Mouse (Mus musculus): ENCODE measurements at regions not wholly inside any gene's neighbourhood (a gene's known extent, or its start where the extent isn't known, plus 50 kb on each side); places are given as distances from the start of the nearest gene placed in this dataset.

GRCm38 (mm10) chr12:91929386-91930054 lies 80.6 kb upstream of the Sel1l start:
- H3K4me2 ChIP-seq (replicated peaks) = no peak overlapping the region
- H3K27me3 ChIP-seq (ENCODE audit: control insufficient read depth, insufficient read depth, low read length) = no peaks in the 10 kb centered on the region
- H3K27ac ChIP-seq = no peak overlapping the region
- H3K9ac ChIP-seq = no peak overlapping the region
- no peaks in the 10 kb centered on the region for H3K36me3 ChIP-seq (replicated peaks; ENCODE audit: control insufficient read depth, insufficient read depth)
- no peaks in the 10 kb centered on the region for H3K9me3 ChIP-seq (ENCODE audit: control insufficient read depth, low read length)
- H3K4me1 ChIP-seq (replicated peaks; ENCODE audit: control insufficient read depth, insufficient read depth, low read length) = no peaks in the 10 kb centered on the region
- DNase-seq (ENCODE audit: low spot score) (no peak), ATAC-seq (ENCODE audit: low FRiP score) (no peak)
- 76% methylated on average over 7 of the region's 7 CpGs for WGBS
- no peak overlapping the region for H3K4me3 ChIP-seq (replicated peaks; ENCODE audit: low read length)

- ATAC-seq (ENCODE audit: low FRiP score) = no peak
- 73% methylated on average over 6 of the region's 6 CpGs for WGBS
- Histone ChIP-seq H3K4me1 (replicated peaks; ENCODE audit: control insufficient read depth, insufficient read depth, low read length) (no peaks in the 10 kb centered on the region), H3K9ac (no peak overlapping the region), H3K36me3 (replicated peaks; ENCODE audit: control insufficient read depth, insufficient read depth) (no peaks in the 10 kb centered on the region), H3K9me3 (ENCODE audit: control insufficient read depth, low read length) (no peaks in the 10 kb centered on the region), H3K4me3 (replicated peaks; ENCODE audit: low read length) (no peak overlapping the region), H3K27ac (no peak overlapping the region), H3K4me2 (replicated peaks) (no peak overlapping the region), H3K27me3 (ENCODE audit: control insufficient read depth, insufficient read depth, low read length) (no peaks in the 10 kb centered on the region)
- DNase-seq (ENCODE audit: low spot score) = no peak
Measured at GRCm38 (mm10) chr12:91927576-91927975, 78.6 kb upstream of the Sel1l start.

GRCm38 (mm10) chr12:91915486-91915885 lies 66.5 kb upstream of the Sel1l start:
- WGBS = 79% methylated on average over 3 of the region's 3 CpGs
- H3K9me3 ChIP-seq (ENCODE audit: control insufficient read depth, low read length) = no peaks in the 10 kb centered on the region
- no peaks in the 10 kb centered on the region for H3K27me3 ChIP-seq (ENCODE audit: control insufficient read depth, insufficient read depth, low read length)
- DNase-seq (ENCODE audit: low spot score) (no peak), ATAC-seq (ENCODE audit: low FRiP score) (no peak)
- no peak overlapping the region for H3K27ac ChIP-seq
- no peak overlapping the region for H3K4me3 ChIP-seq (replicated peaks; ENCODE audit: low read length)
- no peak overlapping the region for H3K4me2 ChIP-seq (replicated peaks)
- no peak overlapping the region for H3K9ac ChIP-seq
- no peaks in the 10 kb centered on the region for H3K36me3 ChIP-seq (replicated peaks; ENCODE audit: control insufficient read depth, insufficient read depth)
- H3K4me1 ChIP-seq (replicated peaks; ENCODE audit: control insufficient read depth, insufficient read depth, low read length) = no peaks in the 10 kb centered on the region

- H3K4me3 ChIP-seq (replicated peaks; ENCODE audit: low read length) = no peak overlapping the region
- no peak overlapping the region for H3K4me2 ChIP-seq (replicated peaks)
- no peaks in the 10 kb centered on the region for H3K36me3 ChIP-seq (replicated peaks; ENCODE audit: control insufficient read depth, insufficient read depth)
- no peak overlapping the region for H3K9ac ChIP-seq
- no peaks in the 10 kb centered on the region for H3K4me1 ChIP-seq (replicated peaks; ENCODE audit: control insufficient read depth, insufficient read depth, low read length)
- 83% methylated on average over 8 of the region's 8 CpGs for WGBS
- no peak overlapping the region for H3K27ac ChIP-seq
- ATAC-seq (ENCODE audit: low FRiP score) (no peak), DNase-seq (ENCODE audit: low spot score) (no peak)
- H3K27me3 ChIP-seq (ENCODE audit: control insufficient read depth, insufficient read depth, low read length) = no peaks in the 10 kb centered on the region
- H3K9me3 ChIP-seq (ENCODE audit: control insufficient read depth, low read length) = peaks cover 9% of the 10 kb centered on the region; the same call in 1 of the 2 replicates
Measured at GRCm38 (mm10) chr12:91910529-91910928, 61.6 kb upstream of the Sel1l start.
